Mouse (Mus musculus): ENCODE results near the gene Gm7030. TPM values are rescaled to one million over a fixed set of nuclear protein-coding genes. Genes with fewer than 3 reads are reported as not detected.
A peak's percentile ranks its signal among the peaks of the same experiment; 100 is the strongest.
"Not testable (repeated sequence)": the region's sequence is repeated elsewhere in the genome, so short reads cannot be mapped to it uniquely, and the experiment has no call there.

Gm7030 gene
- polyA plus RNA-seq, 1 experiment from 2014 or later = not detected

DNA sequence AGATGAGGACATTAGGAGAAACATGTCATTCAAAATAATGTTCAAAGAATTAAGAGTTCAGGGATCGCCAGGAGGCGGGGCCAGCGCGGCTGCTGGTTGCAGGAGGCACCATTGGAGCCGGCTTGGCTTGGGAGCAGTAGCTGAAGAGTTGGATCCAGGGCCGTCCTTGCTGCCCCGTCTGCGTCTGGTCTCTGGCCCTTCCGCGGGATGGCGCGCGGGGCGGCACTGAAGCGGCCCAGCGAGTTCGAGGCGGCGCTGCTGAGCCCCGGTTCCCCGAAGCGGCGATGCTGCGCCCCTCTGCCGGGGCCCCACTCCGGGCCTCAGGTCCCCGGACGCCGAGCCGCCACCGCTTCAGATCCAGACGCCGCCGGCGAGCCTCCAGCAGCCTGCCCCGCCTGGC lies 28.6 kb upstream of the Gm7030 start:
- Histone ChIP-seq H3K4me2 (replicated peaks) (peak overlapping the region; percentile 55), H3K27me3 (peaks cover 82% of the 10 kb centered on the region), H3K4me3 (peak overlapping the region; percentile 35)
- not testable (repeated sequence) for H3K9me3 ChIP-seq; H3K27ac ChIP-seq (replicated peaks); H3K36me3 ChIP-seq; ATAC-seq (ENCODE audit: low FRiP score, low read depth); H3K9ac ChIP-seq (replicated peaks); H3K4me1 ChIP-seq
- WGBS = under 1% methylated on average over 34 of the region's 36 CpGs

DNA sequence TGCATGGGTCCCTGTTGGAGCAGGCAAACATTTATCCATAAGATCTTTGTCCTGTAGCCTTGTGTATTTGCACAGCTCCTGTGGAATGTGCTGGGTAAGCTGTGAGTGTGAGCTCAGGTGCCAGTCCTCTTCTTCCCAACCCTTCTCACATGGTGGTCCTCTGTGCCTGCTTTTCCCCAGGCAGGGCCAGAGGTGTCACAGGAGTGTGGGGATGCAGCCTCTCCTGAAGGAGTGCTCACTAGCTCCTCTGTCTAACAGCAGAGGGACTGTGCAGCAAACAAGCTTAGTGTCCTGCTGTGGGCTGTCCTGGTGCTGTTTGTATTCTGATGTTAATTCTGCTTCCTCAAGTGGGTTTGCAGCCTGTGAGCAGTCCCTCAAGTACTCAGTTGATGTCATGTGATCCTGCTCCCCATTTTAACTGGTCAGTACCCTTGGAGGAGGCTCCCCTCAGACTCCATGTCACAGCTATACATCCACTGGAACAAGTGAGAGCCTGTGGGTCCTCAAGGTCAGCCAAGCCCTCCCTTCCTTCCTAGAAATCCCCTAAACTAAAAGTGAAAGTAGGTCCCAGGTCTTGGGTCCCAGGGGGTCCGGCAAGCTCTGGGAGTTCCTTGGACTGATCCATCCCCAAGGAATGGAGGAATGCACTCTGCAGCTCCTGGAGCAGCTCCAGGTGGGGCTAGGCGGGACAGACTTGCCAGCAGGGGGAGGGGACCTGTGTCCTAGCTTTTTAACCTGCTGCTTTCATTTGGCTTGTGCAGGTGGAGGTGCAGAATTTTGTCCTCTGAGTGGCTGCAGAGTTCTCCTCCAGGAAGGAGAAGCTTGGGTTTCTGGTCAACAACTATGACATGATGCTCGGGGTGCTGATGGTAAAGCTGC lies 25.3 kb upstream of the Gm7030 start:
- WGBS = 17% methylated on average over 3 of the region's 3 CpGs
- no peaks in the 10 kb centered on the region for H3K36me3 ChIP-seq
- ATAC-seq (ENCODE audit: low FRiP score, low read depth) = no peak
- H3K4me2 ChIP-seq (replicated peaks) = no peak overlapping the region
- peaks cover 4% of the 10 kb centered on the region; the same call in 1 of the 2 replicates for H3K4me1 ChIP-seq
- no peak overlapping the region for H3K4me3 ChIP-seq
- no peaks in the 10 kb centered on the region for H3K9me3 ChIP-seq
- H3K27ac ChIP-seq (replicated peaks) = no peak overlapping the region
- H3K27me3 ChIP-seq = peaks cover 67% of the 10 kb centered on the region
- no peak overlapping the region for H3K9ac ChIP-seq (replicated peaks)

DNA sequence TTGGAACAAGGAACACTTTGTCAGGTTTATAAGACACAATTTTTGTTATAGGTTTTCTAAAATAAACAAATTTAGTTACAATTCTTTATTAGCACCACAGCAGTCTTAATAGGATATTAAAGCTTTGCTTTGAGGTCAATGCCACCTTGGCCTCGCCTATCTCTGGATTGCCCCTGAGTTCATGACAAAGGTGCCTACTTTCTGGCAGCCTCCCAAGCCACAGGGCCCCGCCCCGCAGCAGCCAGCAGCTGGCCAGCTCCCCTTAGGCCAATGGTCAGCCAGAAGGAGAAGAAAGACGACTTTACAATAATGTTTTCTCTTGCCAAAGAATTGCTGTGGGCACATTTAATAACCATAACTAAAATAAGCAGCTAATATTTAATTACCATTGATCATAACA lies 22.0 kb upstream of the Gm7030 start:
- H3K9me3 ChIP-seq; H3K4me3 ChIP-seq; H3K36me3 ChIP-seq; H3K4me1 ChIP-seq; ATAC-seq (ENCODE audit: low FRiP score, low read depth); H3K9ac ChIP-seq (replicated peaks); H3K27ac ChIP-seq (replicated peaks); H3K4me2 ChIP-seq (replicated peaks): not testable (repeated sequence)
- 56% methylated on average over 4 of the region's 4 CpGs for WGBS
- H3K27me3 ChIP-seq = peaks cover 47% of the 10 kb centered on the region

DNA sequence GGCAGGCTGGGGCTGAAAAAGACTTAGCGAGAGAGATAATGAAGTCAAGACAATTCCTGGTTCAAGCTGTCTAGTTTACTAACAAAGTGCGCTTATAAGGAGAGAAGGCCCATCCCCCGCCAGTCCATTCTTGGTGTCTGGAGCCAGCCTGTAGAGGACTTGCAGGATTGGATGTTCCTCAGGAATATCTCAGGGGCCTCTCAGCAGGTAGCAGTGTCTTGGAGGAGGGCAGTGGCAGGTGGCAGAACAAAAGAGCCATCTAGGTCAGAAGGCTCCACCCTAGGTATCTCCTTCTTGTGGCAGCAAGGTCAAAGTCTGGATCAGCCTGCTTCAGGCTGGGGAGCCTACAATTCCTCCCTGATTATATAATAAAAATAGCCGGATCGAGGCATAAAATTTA lies 19.2 kb upstream of the Gm7030 start:
- not testable (repeated sequence) for H3K4me3 ChIP-seq; H3K27ac ChIP-seq (replicated peaks); H3K4me2 ChIP-seq (replicated peaks); H3K9ac ChIP-seq (replicated peaks); H3K9me3 ChIP-seq; H3K36me3 ChIP-seq; ATAC-seq (ENCODE audit: low FRiP score, low read depth)
- WGBS = 73% methylated on average over 5 of the region's 5 CpGs
- H3K27me3 ChIP-seq = peaks cover 48% of the 10 kb centered on the region
- H3K4me1 ChIP-seq = peaks cover 10% of the 10 kb centered on the region; the same call in 1 of the 2 replicates

DNA sequence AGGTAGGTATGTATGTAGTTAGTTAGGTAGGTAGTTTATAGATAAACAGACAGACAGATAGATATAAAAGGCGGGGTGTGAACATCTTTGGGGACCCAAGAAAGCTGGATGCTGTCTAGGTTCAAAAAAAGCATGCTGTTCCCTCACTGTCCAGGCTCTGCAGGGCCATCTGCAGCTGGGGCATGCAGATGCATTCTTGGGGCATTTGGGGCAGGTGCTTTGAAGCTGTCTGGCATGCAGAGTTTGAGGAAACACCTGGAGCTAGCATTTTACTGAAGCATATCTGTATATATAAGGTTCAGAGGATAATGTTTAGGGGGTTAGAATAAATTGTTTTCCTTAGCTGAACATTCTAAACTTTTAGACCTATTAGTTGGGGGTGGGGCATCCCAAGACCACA lies 17.7 kb upstream of the Gm7030 start:
- WGBS = 85% methylated on average over 1 of the region's 1 CpGs
- not testable (repeated sequence) for H3K9me3 ChIP-seq; H3K4me3 ChIP-seq; ATAC-seq (ENCODE audit: low FRiP score, low read depth); H3K27ac ChIP-seq (replicated peaks); H3K9ac ChIP-seq (replicated peaks); H3K36me3 ChIP-seq; H3K4me2 ChIP-seq (replicated peaks)
- Histone ChIP-seq H3K4me1 (peaks cover 10% of the 10 kb centered on the region; the same call in 1 of the 2 replicates), H3K27me3 (peaks cover 50% of the 10 kb centered on the region)

DNA sequence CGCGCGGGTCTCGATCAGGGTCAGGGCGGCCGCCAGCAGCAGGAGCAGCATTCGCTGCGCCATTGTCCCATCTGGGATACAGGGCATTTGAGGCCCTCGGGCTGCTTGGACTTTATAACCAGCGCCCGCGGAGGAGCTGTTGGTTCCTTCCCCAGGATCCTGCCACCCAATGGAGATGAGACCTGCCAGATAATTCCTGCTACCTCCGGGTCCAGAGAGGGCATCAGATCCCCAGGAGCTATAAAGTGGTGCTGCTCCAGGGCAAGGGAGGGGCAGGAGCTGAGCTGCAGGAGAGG lies 16.6 kb upstream of the Gm7030 start:
- peaks cover 10% of the 10 kb centered on the region; the same call in 1 of the 2 replicates for H3K4me1 ChIP-seq
- not testable (repeated sequence) for H3K9ac ChIP-seq (replicated peaks); H3K36me3 ChIP-seq; H3K9me3 ChIP-seq; H3K27ac ChIP-seq (replicated peaks)
- H3K4me3 ChIP-seq = peak overlapping the region; percentile 36
- ATAC-seq (ENCODE audit: low FRiP score, low read depth) = 0 out of 2 replicates have a peak, but pooled peaks have one; percentile 30
- peak overlapping the region; percentile 47 for H3K4me2 ChIP-seq (replicated peaks)
- 2% methylated on average over 13 of the region's 13 CpGs for WGBS
- H3K27me3 ChIP-seq = peaks cover 58% of the 10 kb centered on the region

DNA sequence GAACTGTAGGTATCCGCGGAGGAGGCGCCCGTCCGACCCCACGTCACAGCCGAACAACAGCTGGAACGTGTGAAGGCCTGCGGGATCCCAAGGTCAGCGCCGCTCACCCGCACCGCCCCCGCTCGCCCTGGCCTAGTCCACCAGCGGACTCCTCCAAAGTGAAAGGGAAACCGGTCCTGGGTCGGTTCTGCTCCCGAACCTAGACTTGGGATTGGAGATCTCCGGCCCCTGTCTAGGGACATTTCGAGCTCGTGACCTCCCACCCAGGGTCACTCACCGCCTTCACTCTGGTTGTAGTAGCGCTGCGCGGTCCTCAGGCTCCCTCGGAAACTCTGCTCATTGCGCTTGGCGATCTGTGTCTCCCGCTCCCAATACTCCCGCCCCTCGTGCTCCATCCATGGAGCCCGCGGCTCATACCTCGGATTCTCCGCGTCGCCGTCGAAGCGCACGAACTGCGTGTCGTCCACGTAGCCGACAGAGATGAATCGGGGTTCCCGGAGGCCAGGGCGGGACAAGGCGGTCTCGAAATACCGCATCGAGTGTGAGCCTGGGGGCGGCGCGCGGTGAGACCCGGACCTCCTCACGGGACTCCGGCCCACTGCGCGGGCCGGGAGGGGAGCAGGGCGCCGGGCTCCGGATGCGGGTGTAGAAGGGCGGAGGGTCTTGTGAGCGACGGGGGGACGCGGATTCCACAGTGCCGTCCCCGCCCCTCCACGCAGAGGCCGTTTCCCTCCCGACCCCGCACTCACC lies 16.1 kb upstream of the Gm7030 start:
- H3K27me3 ChIP-seq = peaks cover 57% of the 10 kb centered on the region
- H3K4me3 ChIP-seq = peak overlapping the region; percentile 36
- peaks cover 10% of the 10 kb centered on the region; the same call in 1 of the 2 replicates for H3K4me1 ChIP-seq
- H3K9me3 ChIP-seq = no peaks in the 10 kb centered on the region
- peak overlapping the region; percentile 47 for H3K4me2 ChIP-seq (replicated peaks)
- no peaks in the 10 kb centered on the region for H3K36me3 ChIP-seq
- ATAC-seq (ENCODE audit: low FRiP score, low read depth) = 0 out of 2 replicates have a peak, but pooled peaks have one; percentile 6
- 1% methylated on average over 68 of the region's 78 CpGs for WGBS
- no peak overlapping the region for H3K9ac ChIP-seq (replicated peaks)
- H3K27ac ChIP-seq (replicated peaks) = no peak overlapping the region

DNA sequence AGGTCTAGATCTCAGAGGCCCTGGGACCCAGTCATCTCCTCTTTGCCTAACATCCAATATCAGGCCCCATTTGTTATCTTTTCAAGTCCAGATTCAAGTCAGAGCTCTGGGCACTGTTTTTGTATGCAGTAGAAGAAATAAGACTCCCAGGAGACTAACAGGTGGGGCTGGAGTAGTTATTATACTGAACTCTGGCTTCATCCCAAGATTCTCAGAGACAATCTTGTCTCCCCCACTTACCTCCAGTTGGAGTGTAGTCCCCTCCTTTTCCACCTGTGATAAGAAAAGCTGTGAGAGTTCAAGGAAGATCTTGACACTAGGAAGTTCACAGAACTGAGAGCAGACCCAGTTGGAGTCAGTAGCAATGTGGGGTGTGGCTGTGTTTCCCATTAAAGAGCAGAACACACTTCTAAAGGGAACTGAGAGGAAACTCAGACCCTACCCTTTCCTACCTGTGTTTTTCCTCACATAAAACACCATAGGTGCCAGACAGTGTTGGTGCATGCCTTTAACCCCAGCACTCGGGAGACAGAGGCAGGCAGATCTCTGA lies 7.1 kb upstream of the Gm7030 start:
- WGBS = 80% methylated on average over 1 of the region's 1 CpGs
- not testable (repeated sequence) for H3K9me3 ChIP-seq; H3K4me2 ChIP-seq (replicated peaks); H3K36me3 ChIP-seq; H3K9ac ChIP-seq (replicated peaks); H3K4me3 ChIP-seq; H3K4me1 ChIP-seq; H3K27ac ChIP-seq (replicated peaks); ATAC-seq (ENCODE audit: low FRiP score, low read depth)
- peaks cover 11% of the 10 kb centered on the region for H3K27me3 ChIP-seq

DNA sequence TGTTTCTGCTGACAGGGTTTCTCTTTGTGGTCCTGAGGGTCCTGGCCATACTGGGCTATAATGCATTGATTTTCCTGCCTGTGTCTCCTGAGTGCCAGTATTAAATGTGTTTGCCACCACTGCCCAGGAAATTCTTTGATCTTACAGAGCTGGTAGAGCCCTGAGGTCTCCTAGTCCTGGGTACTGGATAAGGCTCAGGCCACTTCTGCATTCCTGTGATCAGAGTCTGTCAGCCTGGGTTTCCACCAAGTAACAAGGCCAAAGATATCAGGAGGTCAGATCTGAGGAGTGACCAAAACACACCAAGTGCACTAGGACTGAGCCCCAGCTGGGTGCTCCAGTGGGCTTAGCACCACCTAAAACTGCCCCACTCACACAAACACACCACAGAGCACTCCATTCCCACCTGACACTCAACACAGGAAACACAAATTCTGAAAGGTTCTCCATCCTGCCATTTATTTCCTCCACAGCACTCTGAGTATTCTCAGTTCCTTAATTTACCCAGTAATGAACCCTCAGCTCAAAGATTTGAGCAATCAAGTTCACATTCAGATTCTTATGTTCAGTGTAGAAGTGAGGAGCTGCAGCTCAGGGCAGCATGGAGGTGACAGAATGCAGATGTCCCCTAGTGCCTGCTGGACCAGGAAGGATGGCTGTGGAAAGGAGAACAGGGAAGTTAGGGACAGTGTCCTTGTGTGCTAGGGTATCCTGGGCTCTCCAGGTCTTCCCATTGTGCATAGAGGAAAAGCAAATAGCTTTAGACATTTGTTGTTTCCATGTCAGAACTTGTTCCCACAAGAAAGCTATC lies 6.4 kb upstream of the Gm7030 start:
- not testable (repeated sequence) for H3K27me3 ChIP-seq; H3K9ac ChIP-seq (replicated peaks); H3K9me3 ChIP-seq; H3K27ac ChIP-seq (replicated peaks); H3K4me2 ChIP-seq (replicated peaks); H3K4me1 ChIP-seq; H3K36me3 ChIP-seq; ATAC-seq (ENCODE audit: low FRiP score, low read depth); H3K4me3 ChIP-seq

DNA sequence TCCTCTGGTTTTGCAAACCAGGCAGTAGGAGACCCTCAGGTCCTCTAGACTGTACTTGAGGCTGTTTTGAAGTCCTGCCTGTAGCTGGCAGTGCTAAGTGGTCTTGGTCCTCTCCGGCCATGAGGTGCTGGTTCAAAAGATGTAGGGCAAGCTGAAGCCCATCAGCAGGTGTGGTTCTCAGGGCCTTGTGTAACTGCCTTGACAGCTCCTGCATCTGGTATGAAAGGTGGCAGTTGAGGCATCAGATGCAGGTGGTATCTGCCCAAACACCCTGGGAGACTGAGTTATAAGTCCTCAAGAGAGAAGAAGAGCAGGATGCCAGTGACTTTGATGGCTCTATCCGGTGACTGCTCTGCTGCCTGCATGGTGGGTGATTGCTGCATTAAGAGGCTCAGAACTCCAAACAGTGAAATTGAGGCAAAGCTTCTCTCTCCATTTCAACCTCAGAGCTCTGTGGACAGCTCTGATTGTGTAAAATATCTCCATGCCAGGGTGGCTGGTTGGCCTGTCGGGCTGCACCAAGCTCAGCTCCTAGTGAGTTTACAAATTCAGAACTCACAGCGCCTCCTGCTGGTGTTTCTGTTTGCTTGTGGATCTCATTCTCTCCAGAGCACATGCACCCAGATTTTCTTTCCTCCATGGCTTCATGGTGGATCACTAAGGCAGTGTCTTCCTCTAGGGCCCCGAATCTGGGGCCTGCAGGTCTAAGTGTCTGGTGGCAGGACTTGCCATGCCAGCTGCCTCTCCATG lies 2.5 kb upstream of the Gm7030 start:
- Histone ChIP-seq H3K9me3 (no peaks in the 10 kb centered on the region), H3K9ac (replicated peaks) (no peak overlapping the region), H3K27ac (replicated peaks) (no peak overlapping the region), H3K4me3 (no peak overlapping the region), H3K27me3 (peaks cover 8% of the 10 kb centered on the region), H3K36me3 (no peaks in the 10 kb centered on the region), H3K4me1 (no peaks in the 10 kb centered on the region), H3K4me2 (replicated peaks) (no peak overlapping the region)
- 76% methylated on average over 5 of the region's 5 CpGs for WGBS
- ATAC-seq (ENCODE audit: low FRiP score, low read depth) = no peak

DNA sequence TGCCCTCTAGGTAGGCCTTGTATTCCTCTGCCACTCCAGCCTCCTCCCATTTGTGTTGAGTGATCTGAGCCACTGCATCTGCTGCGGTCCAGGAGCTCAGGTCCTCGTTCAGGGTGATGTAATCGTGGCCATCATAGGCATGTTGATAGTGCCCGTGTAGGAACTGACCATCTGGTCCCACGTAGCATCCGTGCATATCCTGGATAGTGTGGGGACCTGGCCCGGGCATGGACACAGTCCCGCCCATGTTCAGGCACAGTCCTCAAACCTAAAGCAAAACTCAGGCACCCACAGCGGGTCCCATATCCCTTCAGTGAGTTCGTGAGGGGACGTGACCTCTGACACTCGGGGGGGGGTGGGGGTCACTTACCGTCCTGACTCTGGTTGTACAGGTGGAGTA lies 700 bp downstream of the Gm7030 start:
- not testable (repeated sequence) for H3K27ac ChIP-seq (replicated peaks); H3K36me3 ChIP-seq; H3K9ac ChIP-seq (replicated peaks); H3K4me3 ChIP-seq; H3K9me3 ChIP-seq; ATAC-seq (ENCODE audit: low FRiP score, low read depth); H3K4me2 ChIP-seq (replicated peaks); H3K27me3 ChIP-seq; H3K4me1 ChIP-seq
- 67% methylated on average over 11 of the region's 13 CpGs for WGBS
